Mouse (Mus musculus) spleen, adult 2 months (tissue): ENCODE measurements around the gene Slc3a2. TPM values are rescaled to one million over a fixed set of nuclear protein-coding genes. Genes with fewer than 3 reads are reported as not detected.

ENCODE experiments used
- DNase-seq, 2 experiments: peaks; one replicate each; pipeline versions ENCODE4 v3.0.0 to v3.0.0-alpha.2; 2012 to 2021; ENCODE audit warnings: low spot score in 2 of 2, low read depth in 1 of 2
- H3K27ac ChIP-seq: fragments of 200-500 bp; 2 replicates; pipeline ENCODE4 v1.5.1; 2012; ENCODE audit warnings: low read length, inconsistent platforms; ENCODE audit not compliant: insufficient read depth
- H3K27me3 ChIP-seq: fragments of 200-500 bp; 2 replicates; pipeline ENCODE4 v1.6.1; 2012; ENCODE audit warnings: mild to moderate bottlenecking, moderate library complexity, low read length, inconsistent platforms; ENCODE audit not compliant: control insufficient read depth, insufficient read depth
- H3K36me3 ChIP-seq: fragments of 200-500 bp; 2 replicates; pipeline ENCODE4 v1.6.1; 2012; ENCODE audit warnings: mild to moderate bottlenecking, low read length, inconsistent platforms; ENCODE audit not compliant: control insufficient read depth, insufficient read depth
- H3K4me1 ChIP-seq: fragments of 200-500 bp; 2 replicates; pipeline ENCODE4 v1.6.1; 2011; ENCODE audit warnings: inconsistent platforms; ENCODE audit not compliant: control insufficient read depth, insufficient read depth, insufficient read length
- H3K4me3 ChIP-seq: fragments of 200-500 bp; 2 replicates; pipeline ENCODE4 v1.5.1; 2011; ENCODE audit warnings: mild to moderate bottlenecking, inconsistent platforms; ENCODE audit not compliant: insufficient read depth, insufficient read length; ENCODE audit errors: extremely low read depth
- CTCF ChIP-seq: fragments of 200-500 bp; IDR thresholded peaks from 2 replicates; pipeline ENCODE4 v1.5.1; 2011; ENCODE audit warnings: mild to moderate bottlenecking, inconsistent platforms; ENCODE audit not compliant: insufficient read depth, insufficient read length, insufficient replicate concordance; ENCODE audit errors: extremely low read depth
- POLR2A ChIP-seq: fragments of 200-500 bp; IDR thresholded peaks from 2 replicates; pipeline ENCODE4 v1.6.1; 2011; ENCODE audit warnings: low read depth, low read length, inconsistent platforms
- WGBS: fragments of 180-500 bp; shearing (Covaris S2); methylation state at CpG from one replicate; pipeline ENCODE4 v1.1.7; 2018; 5-methylcytosine and 5-hydroxymethylcytosine counted together
- polyA plus RNA-seq: library from polyadenylated mRNA; depleted of rRNA; stranded (reverse); fragments of >200 nt; gene quantifications from 2 replicates; pipeline ENCODE4 v1.2.3, GENCODE M21; 2012

Slc3a2 gene
- polyA plus RNA-seq, 1 experiment = 122 TPM

- 21% methylated on average over 10 of the region's 10 CpGs for WGBS
- no peaks in the 10 kb centered on the region for H3K27me3 ChIP-seq
- TF ChIP-seq POLR2A (no peak), CTCF (no peak)
- DNase-seq = peak; percentile 64 to 86
- peak overlapping the region; percentile 89 for H3K27ac ChIP-seq
- H3K4me1 ChIP-seq = peaks cover 6% of the 10 kb centered on the region; the same call in 1 of the 2 replicates
- peaks cover 32% of the 10 kb centered on the region for H3K36me3 ChIP-seq
- peak overlapping the region; percentile 92 for H3K4me3 ChIP-seq
These were observed 11.0 kb downstream of the Slc3a2 start for GRCm38 (mm10) chr19:8711949-8712869.

DNA sequence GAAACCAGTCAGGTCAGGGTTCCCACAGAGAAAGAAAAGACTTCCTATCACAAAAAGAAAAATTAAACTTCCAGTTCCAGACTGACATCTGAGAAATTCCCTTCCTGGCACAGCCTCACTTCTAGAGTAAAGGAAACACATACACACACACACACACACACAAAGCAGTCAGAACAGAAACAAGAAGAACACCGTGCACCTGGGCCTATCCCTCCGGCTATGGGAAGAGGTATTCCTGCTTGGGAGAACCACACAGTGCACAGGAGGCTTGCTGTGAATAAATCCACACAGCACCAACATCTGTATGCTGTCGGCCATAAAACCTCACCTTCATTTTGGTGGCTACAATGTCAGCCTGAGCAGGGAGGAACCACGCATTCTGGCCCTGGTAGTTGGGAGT is 11.7 kb downstream of the Slc3a2 start:
- peaks cover 6% of the 10 kb centered on the region; the same call in 1 of the 2 replicates for H3K4me1 ChIP-seq
- 22% methylated on average over 4 of the region's 4 CpGs for WGBS
- H3K27me3 ChIP-seq = no peaks in the 10 kb centered on the region
- H3K27ac ChIP-seq = peak overlapping the region; percentile 71
- H3K36me3 ChIP-seq = peaks cover 36% of the 10 kb centered on the region
- TF ChIP-seq CTCF (no peak), POLR2A (no peak)
- no peak for DNase-seq
- peak overlapping the region; percentile 44 for H3K4me3 ChIP-seq

- peaks cover 38% of the 10 kb centered on the region for H3K36me3 ChIP-seq
- 91% methylated on average over 2 of the region's 2 CpGs for WGBS
- DNase-seq = no peak
- TF ChIP-seq CTCF (no peak), POLR2A (no peak)
- no peaks in the 10 kb centered on the region for H3K27me3 ChIP-seq
- no peak overlapping the region for H3K27ac ChIP-seq
- H3K4me3 ChIP-seq = no peak overlapping the region
- H3K4me1 ChIP-seq = peaks cover 6% of the 10 kb centered on the region; the same call in 1 of the 2 replicates
These were observed 13.1 kb downstream of the Slc3a2 start for GRCm38 (mm10) chr19:8710057-8710456.

GRCm38 (mm10) chr19:8708954-8709353 is 14.2 kb downstream of the Slc3a2 start:
- Histone ChIP-seq H3K36me3 (peaks cover 38% of the 10 kb centered on the region), H3K4me3 (no peak overlapping the region), H3K27me3 (no peaks in the 10 kb centered on the region), H3K27ac (no peak overlapping the region), H3K4me1 (peaks cover 6% of the 10 kb centered on the region; the same call in 1 of the 2 replicates)
- no peak for DNase-seq
- 94% methylated on average over 8 of the region's 8 CpGs for WGBS
- no peak for TF ChIP-seq POLR2A

DNA sequence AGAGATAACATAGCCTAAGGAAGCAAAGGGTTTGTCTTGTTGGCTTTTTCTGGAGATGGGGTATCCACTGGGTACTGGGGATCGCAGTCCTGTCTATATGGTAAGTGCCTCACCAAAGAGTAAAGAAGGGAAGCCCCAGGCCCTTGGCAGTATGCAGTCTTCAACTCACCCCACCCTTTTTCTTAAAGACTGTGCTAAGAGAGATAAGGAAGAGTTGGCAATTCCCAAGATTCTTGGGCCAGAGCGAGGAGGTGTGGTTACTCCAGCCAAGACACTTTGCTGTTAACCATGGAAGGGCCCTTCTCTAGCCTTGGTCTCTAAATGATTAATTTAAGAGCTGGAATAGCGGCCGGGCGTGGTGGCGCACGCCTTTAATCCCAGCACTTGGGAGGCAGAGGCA is 16.2 kb downstream of the Slc3a2 start:
- Histone ChIP-seq H3K4me1 (peaks cover 6% of the 10 kb centered on the region; the same call in 1 of the 2 replicates), H3K27ac (no peak overlapping the region), H3K36me3 (peaks cover 38% of the 10 kb centered on the region), H3K27me3 (no peaks in the 10 kb centered on the region), H3K4me3 (no peak overlapping the region)
- no peak for TF ChIP-seq CTCF
- DNase-seq = no peak
- 96% methylated on average over 7 of the region's 7 CpGs for WGBS

- Histone ChIP-seq H3K4me3 (no peak overlapping the region), H3K36me3 (peaks cover 34% of the 10 kb centered on the region), H3K4me1 (peaks cover 3% of the 10 kb centered on the region; the same call in 1 of the 2 replicates), H3K27me3 (no peaks in the 10 kb centered on the region), H3K27ac (no peak overlapping the region)
- TF ChIP-seq CTCF (no peak), POLR2A (no peak)
- DNase-seq = no peak
- WGBS = 85% methylated on average over 7 of the region's 7 CpGs
These were observed 17.0 kb downstream of the Slc3a2 start for GRCm38 (mm10) chr19:8706132-8706667.
